Mouse (Mus musculus) brown adipose tissue, adult 24 weeks (tissue): ENCODE measurements around the gene Car15. TPM values are rescaled to one million over a fixed set of nuclear protein-coding genes. Genes with fewer than 3 reads are reported as not detected.
A peak's percentile ranks its signal among the peaks of the same experiment; 100 is the strongest.

Source experiments
- H3K27ac ChIP-seq: fragments of 200-500 bp; replicated peaks from 2 replicates; pipeline ENCODE4 v1.5.1; 2012; ENCODE audit warnings: low read depth, mild to moderate bottlenecking, low read length
- H3K4me1 ChIP-seq: fragments of 200-500 bp; 2 replicates; pipeline ENCODE4 v1.6.1; 2012; ENCODE audit warnings: low read length, mixed read lengths; ENCODE audit not compliant: control insufficient read depth, insufficient read depth, insufficient read length
- H3K4me3 ChIP-seq: fragments of 200-500 bp; 2 replicates; pipeline ENCODE4 v1.5.1; 2012; ENCODE audit warnings: low read depth, mild to moderate bottlenecking, low read length, moderate library complexity; ENCODE audit not compliant: insufficient read depth
- polyA plus RNA-seq: library from polyadenylated mRNA; stranded (reverse); fragments of >200 nt; gene quantifications from 2 replicates; pipeline ENCODE4 v1.2.4, GENCODE M21; 2012; ENCODE audit not compliant: missing spikeins, insufficient read depth, insufficient read length

Gene Car15
- polyA plus RNA-seq, 1 experiment: 2.1 TPM

DNA sequence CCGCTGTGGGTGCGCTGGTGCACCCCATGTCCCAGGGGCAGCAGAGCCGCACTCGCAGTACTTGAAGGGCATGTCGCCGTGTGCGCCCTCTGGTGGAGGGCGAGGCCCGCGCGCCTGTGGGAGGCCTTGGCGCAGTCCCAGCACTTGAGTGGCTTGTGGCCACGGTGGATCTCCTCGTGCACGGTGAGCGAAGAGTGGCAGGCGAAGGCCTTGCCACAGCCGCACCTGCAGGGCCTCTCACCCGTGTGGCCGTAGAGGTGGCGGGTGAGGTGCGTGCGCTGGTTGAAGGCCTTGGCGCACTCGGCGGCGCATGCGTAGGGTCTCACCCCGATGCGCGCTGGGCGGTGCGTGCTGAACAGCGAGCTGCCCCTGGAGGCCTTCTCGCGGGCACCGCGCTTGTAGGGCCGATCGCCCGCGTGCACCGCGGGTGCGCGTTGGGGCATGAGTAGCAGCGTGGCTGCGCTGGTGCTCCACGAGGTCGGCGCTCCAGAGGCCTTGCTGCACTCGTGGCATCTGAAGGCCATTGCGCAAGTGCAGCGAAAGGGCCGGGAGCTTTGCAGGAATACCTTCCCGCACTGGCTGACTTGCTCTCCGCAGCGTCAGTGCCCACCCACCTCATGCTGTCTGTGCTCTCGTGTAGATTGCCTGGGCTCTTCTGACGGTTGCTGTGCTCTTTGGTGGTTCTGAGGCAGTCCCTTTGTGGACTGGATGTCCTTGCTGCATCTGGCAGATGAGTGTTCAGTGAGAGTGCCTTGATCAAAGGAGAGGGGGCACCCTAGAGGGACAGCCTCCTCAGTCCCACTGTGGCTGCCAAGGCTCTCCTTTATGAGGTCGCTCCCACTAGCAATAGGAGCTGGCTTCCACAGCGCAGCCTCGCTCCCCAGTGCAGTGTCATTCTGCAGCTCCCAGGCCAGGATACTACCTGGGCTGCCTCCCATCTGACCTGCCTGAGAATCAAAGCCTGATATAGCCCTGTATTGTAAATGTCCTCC is 22.5 kb downstream of the Car15 start:
- H3K4me1 ChIP-seq: no peaks in the 10 kb centered on the region
- peak overlapping the region; percentile 40 for H3K4me3 ChIP-seq
- H3K27ac ChIP-seq: no peak overlapping the region

DNA sequence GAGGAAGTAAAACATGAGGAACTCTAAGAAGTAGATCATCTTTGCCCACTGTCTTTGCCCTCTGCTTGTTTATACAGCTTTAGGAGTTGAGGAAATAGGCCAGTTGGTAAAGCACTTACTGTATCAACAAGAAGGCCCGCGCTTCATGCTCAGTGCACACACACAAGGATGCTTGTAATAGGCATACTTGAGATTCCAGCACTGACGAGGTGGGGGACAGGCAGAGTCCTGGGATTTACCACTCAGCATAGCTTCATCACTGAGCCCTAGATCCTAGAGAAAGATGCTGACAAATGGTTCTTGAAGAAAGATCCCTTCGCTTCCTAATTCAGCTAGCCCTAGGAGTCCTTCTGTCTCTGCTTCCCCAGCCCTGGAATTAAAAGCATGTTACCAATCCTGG is 25.0 kb downstream of the Car15 start:
- Histone ChIP-seq H3K4me3 (no peak overlapping the region), H3K4me1 (no peaks in the 10 kb centered on the region)

DNA sequence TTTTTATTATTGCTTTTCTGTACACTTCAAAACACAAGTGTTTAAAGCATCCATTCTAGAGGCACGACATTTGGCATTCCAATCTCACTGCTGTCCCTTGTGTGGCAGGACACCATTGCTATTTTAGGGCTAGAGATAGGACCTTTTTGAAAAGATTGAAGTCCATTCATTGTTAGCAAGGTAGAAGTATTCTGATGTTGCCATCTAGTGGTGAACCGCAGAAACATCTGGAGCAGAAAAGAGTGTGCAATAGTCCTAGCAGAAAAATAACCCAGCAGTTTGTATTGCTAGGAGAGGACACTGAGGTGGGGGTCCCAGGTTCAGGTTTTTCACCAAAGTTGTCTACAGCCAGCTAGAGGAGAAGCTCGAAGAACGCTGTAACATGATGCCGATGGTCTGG is 26.0 kb downstream of the Car15 start:
- H3K27ac ChIP-seq: no peak overlapping the region
- no peak overlapping the region for H3K4me3 ChIP-seq
- H3K4me1 ChIP-seq: no peaks in the 10 kb centered on the region

More for the DNA sequence above, 25.0 kb downstream of the Car15 start:
- no peak overlapping the region for H3K27ac ChIP-seq

DNA sequence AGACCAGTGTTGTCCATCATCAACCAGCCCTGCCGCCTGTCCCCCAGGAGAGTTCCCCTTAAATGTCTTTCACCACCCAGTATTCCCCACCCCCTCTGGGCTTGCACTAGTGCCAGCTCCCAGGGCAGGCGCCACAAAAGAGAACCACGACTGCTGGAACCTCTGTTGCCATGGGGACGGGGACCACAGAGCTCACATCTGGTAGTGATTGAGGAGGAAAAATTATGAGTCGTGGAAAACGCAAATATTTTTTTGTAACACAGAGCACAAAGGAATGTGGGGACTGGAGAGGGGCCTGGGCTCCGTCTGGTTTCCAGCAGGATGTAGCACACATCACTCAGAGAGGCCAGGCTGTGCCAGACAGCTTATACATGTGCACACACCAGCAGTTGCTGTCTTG is 28.5 kb downstream of the Car15 start:
- Histone ChIP-seq H3K4me1 (no peaks in the 10 kb centered on the region), H3K4me3 (no peak overlapping the region), H3K27ac (no peak overlapping the region)

DNA sequence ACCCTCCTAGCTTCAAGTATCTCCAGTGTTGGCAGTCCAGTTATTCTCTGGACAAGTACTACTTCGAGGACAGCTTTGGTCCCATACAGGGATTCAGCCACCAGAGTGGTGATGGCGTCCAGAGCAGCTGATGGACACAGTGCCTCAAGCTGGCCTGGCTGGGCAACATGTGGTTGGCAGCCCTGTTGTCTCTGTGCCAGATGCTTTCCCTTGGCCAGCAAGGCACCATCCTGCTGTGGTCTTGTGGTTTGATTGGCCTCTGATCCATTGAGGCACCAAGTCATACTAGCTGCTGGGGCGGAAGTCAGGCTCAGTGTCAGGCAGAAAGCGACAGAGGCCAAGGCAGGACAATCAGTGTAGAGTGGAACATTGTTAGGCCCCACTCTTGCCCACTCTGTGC is 29.0 kb downstream of the Car15 start:
- Histone ChIP-seq H3K27ac (no peak overlapping the region), H3K4me1 (no peaks in the 10 kb centered on the region), H3K4me3 (no peak overlapping the region)

DNA sequence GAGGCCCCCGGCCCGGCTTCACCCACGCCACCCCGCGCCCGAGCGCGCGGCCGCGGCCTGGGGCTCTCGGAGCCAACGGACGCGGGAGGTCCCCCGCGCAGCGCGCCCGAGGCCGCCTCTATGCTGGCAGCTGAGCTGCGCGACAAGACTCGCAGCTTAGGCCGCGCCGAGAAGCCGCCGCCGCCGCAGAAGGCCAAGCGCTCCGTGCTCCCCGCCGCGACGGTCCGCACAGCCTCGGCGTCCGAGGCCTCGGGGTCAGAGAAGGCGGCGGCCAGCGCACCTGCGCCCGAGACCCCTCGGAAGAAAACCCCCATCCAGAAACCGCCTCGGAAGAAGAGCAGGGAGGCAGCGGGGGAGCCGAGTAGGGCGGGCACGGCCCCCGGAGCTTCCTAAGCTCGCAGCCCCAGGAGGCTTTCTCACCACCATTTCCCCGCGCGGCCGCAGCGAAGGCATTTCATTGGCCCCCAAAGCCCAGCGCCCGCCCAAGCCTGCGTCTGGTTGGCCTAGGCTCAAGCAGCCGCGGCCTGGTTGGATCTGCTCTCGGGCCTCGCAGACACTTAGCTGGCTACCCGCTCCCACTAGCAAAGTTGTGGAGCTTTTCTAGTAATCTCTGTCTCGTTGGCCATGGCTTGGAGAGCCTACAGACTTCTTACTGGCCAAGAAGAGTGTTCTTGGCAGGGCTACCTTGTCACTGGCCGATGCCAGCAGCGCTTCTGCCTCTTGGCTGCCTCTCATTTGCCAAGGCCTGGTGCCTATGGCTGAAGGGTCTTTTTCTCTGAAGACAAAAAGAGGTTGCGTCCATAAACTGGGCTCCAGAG is 30.8 kb downstream of the Car15 start:
- peak overlapping the region; percentile 76 for H3K4me3 ChIP-seq
- no peaks in the 10 kb centered on the region; the same call in 1 of the 2 replicates for H3K4me1 ChIP-seq
- no peak overlapping the region for H3K27ac ChIP-seq

DNA sequence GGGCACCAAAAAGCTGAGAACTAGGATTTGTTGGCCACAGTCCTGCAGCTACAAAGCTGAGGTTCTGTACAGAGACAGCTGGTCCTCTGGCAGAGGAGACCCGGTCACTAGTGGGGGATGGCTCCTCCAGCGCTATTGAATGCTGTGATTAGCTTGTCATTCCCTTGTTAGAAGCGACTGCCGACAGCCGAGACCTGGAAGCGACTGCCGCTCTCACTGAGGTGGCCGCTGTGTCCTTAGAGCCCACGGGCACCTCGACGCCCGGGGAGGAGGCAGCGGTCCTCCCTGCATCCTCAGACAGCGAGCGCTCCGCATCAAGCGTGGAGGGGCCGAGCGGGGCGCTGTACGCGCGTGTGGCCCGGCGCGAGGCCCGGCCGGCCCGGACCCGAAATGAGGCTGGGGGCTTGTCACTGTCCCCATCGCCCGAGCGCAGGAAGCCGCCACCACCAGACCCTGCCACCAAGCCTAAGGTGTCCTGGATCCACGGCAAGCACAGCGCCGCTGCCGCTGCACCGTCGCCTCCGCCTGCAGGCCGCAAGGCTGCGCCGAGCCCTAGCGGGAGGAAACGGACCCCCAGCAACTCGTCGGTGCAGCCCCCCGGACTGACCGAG is 31.5 kb downstream of the Car15 start:
- H3K4me1 ChIP-seq: no peaks in the 10 kb centered on the region; the same call in 1 of the 2 replicates
- no peak overlapping the region for H3K27ac ChIP-seq
- peak overlapping the region; percentile 76 for H3K4me3 ChIP-seq

DNA sequence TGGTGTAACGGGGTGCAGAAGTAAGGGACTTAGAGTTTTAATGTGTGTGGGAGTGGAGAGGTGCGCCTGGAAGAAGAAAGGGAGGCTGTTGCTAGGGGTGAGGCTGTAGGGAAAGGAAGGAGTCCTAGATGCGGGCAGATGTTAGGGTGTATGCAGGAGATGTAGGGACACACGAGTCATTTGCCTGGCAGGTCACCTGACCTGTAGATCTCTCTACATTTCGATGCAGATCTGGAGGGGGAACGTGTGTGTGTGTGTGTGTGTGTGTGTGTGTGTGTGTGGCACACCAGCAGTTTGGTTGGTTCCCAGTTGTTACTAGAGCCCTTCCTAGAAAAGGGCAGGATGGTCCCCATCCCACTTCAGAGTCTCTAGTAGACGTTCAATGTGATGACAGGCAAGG is 33.2 kb downstream of the Car15 start:
- H3K27ac ChIP-seq: no peak overlapping the region
- no peaks in the 10 kb centered on the region; the same call in 1 of the 2 replicates for H3K4me1 ChIP-seq
- no peak overlapping the region for H3K4me3 ChIP-seq

DNA sequence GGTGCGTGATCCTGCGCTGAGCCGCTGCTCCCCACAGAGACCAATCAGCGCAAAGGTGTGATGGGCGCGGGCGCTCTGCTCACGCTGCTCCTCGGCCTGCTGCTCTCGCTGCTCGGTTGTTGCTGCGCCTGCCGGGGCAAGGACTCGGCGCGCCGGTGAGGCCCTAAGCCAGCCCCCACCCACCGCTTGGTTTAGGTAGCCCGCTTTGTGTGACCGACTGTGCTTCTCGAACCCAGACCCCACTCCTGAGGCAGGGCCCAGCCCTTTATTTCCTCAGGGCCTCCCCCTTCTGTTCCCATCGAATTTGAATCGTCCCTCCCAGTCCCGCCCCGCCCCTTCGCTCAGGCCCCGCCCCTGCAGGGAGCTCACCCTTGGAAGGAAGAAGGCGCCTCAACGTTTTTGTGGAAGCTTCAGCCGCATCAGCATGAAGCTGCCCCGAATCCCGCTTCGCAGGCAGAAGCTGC is 33.7 kb downstream of the Car15 start:
- no peaks in the 10 kb centered on the region; the same call in 1 of the 2 replicates for H3K4me1 ChIP-seq
- peak overlapping the region; percentile 30; the same call in 1 of the 2 replicates for H3K4me3 ChIP-seq
- no peak overlapping the region for H3K27ac ChIP-seq

DNA sequence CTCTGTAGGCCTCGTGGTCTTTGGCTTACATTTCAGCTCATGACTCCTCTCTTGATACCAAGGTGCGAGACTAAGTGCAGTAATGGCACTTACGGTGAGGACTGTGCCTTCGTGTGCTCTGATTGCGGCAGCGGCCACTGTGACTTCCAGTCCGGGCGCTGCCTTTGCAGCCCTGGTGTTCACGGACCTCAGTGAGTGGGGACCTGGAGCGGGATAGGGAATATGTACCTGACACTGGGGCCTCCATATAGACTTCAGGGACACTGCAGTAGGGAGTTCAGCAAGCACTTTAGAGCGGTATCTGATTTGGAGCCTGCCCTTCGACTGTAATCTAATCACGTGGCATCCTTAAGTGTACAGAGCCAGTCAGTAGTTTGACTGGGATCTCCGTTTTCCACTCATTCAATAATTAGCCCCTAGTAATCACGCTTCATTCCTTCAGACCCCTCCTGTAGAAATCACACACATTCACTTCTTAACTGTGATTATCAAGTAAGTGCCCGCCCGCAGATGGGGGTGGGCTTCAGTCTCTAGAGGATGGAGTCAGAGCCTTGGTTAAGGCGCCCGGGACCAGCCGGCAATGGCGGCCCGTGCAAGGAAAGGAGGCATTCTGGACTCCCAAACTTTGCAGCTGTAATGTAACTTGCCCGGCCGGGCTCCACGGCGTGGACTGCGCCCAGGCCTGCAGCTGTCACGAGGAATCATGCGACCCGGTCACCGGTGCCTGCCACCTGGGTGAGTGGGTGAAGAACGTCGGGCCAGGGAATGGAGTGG is 34.3 kb downstream of the Car15 start:
- Histone ChIP-seq H3K27ac (no peak overlapping the region), H3K4me3 (peak overlapping the region; percentile 41), H3K4me1 (no peaks in the 10 kb centered on the region; the same call in 1 of the 2 replicates)

DNA sequence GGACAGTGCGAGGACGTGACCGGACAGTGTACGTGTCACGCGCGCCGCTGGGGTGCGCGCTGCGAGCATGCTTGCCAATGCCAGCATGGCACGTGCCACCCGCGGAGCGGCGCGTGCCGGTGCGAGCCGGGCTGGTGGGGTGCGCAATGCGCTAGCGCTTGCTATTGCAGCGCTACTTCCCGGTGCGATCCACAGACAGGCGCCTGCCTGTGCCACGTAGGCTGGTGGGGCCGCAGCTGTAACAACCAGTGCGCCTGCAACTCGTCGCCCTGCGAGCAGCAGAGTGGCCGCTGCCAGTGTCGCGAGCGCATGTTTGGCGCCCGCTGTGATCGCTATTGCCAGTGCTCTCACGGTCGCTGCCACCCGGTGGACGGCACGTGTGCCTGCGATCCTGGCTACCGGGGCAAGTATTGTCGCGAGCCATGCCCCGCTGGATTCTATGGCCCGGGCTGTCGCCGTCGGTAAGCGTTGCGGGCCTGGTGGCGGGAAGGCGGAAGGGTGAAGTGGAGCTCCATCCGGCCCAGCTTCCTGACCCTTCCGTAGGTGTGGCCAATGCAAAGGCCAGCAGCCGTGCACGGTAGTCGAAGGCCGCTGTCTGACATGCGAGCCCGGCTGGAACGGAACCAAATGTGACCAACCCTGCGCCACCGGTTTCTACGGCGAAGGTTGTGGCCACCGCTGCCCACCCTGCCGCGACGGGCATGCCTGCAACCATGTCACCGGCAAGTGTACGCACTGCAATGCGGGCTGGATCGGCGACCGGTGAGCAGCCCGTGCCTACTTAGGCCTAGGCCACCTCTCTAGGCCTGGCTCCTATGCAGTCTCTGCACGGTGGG is 35.1 kb downstream of the Car15 start:
- Histone ChIP-seq H3K4me3 (peak overlapping the region; percentile 41), H3K27ac (no peak overlapping the region), H3K4me1 (no peaks in the 10 kb centered on the region; the same call in 1 of the 2 replicates)

DNA sequence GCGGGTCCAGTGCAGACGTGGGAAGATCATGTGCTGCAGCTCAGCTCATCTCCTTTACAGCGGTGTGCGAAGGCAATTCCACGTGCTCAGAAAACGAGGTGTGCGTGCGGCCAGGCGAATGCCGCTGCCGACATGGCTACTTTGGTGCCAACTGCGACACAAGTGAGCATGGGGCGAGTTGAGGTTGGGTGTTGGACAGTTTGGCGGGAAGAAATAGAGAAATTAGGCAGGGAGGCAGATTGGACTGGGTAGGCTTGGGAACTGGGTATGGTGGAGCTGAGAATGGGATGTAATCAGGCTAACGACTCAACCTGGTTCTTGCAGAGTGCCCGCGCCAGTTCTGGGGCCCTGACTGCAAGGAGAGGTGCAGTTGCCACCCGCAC is 35.7 kb downstream of the Car15 start:
- H3K4me1 ChIP-seq: no peaks in the 10 kb centered on the region; the same call in 1 of the 2 replicates
- no peak overlapping the region for H3K27ac ChIP-seq
- peak overlapping the region; percentile 41 for H3K4me3 ChIP-seq

DNA sequence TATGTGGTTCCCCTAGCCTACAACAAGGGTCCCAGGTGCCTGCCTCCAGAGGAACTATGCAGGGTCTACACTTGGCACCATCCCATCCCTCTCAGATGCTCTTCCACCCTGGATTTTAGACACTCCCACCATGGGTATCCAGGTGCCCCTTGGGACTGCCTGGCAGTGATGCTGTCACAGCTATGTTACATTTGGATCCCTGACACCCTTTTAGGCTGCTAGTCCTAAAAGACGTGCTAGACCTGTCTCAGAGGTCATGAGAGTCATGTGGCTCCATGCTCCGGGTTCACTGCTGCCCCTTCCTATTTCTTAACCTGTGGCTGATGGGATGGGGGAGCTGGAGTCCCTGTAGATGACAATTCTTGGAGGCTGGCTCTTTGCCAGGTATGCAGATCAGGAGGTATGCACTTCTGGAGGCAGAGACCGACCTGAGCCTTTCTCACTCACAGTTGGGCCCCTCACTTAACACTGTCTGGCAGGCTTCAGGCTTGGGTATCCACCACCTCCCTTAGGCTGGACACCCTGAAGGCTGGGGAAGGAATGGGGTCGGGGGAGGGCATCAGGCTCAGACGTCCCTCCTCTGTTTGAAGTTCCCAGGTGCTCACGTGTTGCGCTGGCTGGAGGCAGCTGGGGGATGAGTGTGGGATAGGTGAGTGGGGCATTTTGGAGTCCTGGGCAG is 36.2 kb downstream of the Car15 start:
- no peak overlapping the region for H3K4me3 ChIP-seq
- no peaks in the 10 kb centered on the region; the same call in 1 of the 2 replicates for H3K4me1 ChIP-seq

More for the DNA sequence above, 36.2 kb downstream of the Car15 start:
- no peak overlapping the region for H3K27ac ChIP-seq
